Mouse (Mus musculus) liver, postnatal 0 days (tissue): Measurements from ENCODE around the gene Krt2. TPM values are rescaled to one million over a fixed set of nuclear protein-coding genes. Genes with fewer than 3 reads are reported as not detected.

Experiments
- ATAC-seq: fragments of 200-750 bp; cut with Nextera tagmentation; 2 replicates; pipeline ENCODE4 v1.8.0; 2017; ENCODE audit warnings: mild to moderate bottlenecking, moderate library complexity
- DNase-seq: peaks from one replicate; pipeline ENCODE4 v3.0.0-alpha.2; 2016
- H3K27ac ChIP-seq: fragments of 300-500 bp; sonication (generic); 2 replicates; pipeline ENCODE4 v1.5.1; 2014; ENCODE audit warnings: antibody characterized with exemption, moderate library complexity, mild to moderate bottlenecking, low read depth
- H3K27me3 ChIP-seq: fragments of 300-500 bp; sonication (generic); 2 replicates; pipeline ENCODE4 v1.6.1; 2014; ENCODE audit warnings: low read length, control low read depth, mixed read lengths; ENCODE audit not compliant: insufficient read depth
- H3K36me3 ChIP-seq: fragments of 300-500 bp; sonication (generic); replicated peaks from 2 replicates; pipeline ENCODE4 v1.6.1; 2014; ENCODE audit warnings: mild to moderate bottlenecking, control low read depth, low read length, moderate library complexity, mixed read lengths; ENCODE audit not compliant: insufficient read depth
- H3K4me1 ChIP-seq: fragments of 300-500 bp; sonication (generic); 2 replicates; pipeline ENCODE4 v1.6.1; 2014; ENCODE audit warnings: antibody characterized with exemption, mild to moderate bottlenecking, control low read depth; ENCODE audit not compliant: insufficient read depth
- H3K4me2 ChIP-seq: fragments of 300-500 bp; sonication (generic); 2 replicates; pipeline ENCODE4 v1.6.1; 2014; ENCODE audit warnings: low read depth, mild to moderate bottlenecking, low read length, moderate library complexity, mixed read lengths
- H3K4me3 ChIP-seq: fragments of 300-500 bp; sonication (generic); 2 replicates; pipeline ENCODE4 v1.5.1; 2014; ENCODE audit warnings: low read depth, low read length
- H3K9ac ChIP-seq: fragments of 300-500 bp; sonication (generic); replicated peaks from 2 replicates; pipeline ENCODE4 v1.6.1; 2014; ENCODE audit warnings: mild to moderate bottlenecking, moderate library complexity
- H3K9me3 ChIP-seq: fragments of 300-500 bp; sonication (generic); 2 replicates; pipeline ENCODE4 v1.6.1; 2016; ENCODE audit warnings: mild to moderate bottlenecking, control low read depth, low read length, mixed read lengths
- CTCF ChIP-seq: sonication (generic); IDR thresholded peaks from 2 replicates; pipeline ENCODE4 v1.5.1; 2016; ENCODE audit warnings: antibody characterized with exemption, low read depth
- EP300 ChIP-seq: IDR thresholded peaks from 2 replicates; pipeline ENCODE4 v1.6.1; 2016; ENCODE audit warnings: antibody characterized with exemption, low read depth, mild to moderate bottlenecking
- WGBS: fragments of 180-500 bp; shearing (Covaris S2); extraction: QIAGEN DNeasy Blood & Tissue Kit; methylation state at CpG from one replicate; pipeline ENCODE4 v1.1.7; 2014; ENCODE audit not compliant: insufficient replicate concordance; 5-methylcytosine and 5-hydroxymethylcytosine counted together
- polyA plus RNA-seq: library from polyadenylated mRNA; unstranded; fragments of >200 nt; fragmentation: Nextera tagmentation; extraction: Ambion mirVana; gene quantifications from 2 replicates; pipeline ENCODE4 v1.2.1, GENCODE M21; 2015

Krt2 gene
- polyA plus RNA-seq, 1 experiment from 2014 or later: not detected

DNA sequence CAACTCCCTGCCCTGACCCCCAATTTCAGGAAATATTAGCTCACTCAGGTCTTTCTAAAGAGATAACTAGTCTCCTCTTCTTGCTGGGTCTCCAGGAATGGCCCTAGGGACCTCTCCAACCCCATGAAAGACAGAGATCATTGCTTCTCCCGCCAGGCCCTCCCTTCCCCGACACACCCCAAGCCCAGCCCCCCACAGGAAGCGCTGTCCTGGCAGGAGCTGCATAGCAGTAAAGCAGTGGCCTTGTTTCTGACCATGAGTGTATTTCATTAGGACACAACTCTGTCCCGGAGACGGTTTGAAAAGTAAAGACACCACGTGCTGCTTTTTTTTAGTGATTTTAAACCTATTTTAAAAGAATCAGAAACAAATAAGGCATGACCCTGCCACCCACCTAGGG lies 15.2 kb upstream of the Krt2 start:
- H3K4me1 ChIP-seq: no peaks in the 10 kb centered on the region
- no peak for ATAC-seq
- no peak overlapping the region for H3K27ac ChIP-seq
- H3K4me2 ChIP-seq: no peak overlapping the region
- no peak overlapping the region for H3K4me3 ChIP-seq
- H3K36me3 ChIP-seq: no peaks in the 10 kb centered on the region
- H3K9me3 ChIP-seq: no peaks in the 10 kb centered on the region
- 38% methylated on average over 6 of the region's 6 CpGs for WGBS
- H3K27me3 ChIP-seq: no peaks in the 10 kb centered on the region
- H3K9ac ChIP-seq: no peak overlapping the region
- DNase-seq: no peak
- no peak for TF ChIP-seq CTCF

- no peaks in the 10 kb centered on the region for H3K36me3 ChIP-seq
- no peak overlapping the region for H3K4me2 ChIP-seq
- ATAC-seq: no peak
- H3K9me3 ChIP-seq: no peaks in the 10 kb centered on the region
- H3K4me3 ChIP-seq: no peak overlapping the region
- H3K9ac ChIP-seq: no peak overlapping the region
- no peak overlapping the region for H3K27ac ChIP-seq
- H3K4me1 ChIP-seq: no peaks in the 10 kb centered on the region
- H3K27me3 ChIP-seq: no peaks in the 10 kb centered on the region
- 57% methylated on average over 5 of the region's 5 CpGs for WGBS
- no peak for DNase-seq
- TF ChIP-seq EP300: no peak
These were observed 11.5 kb upstream of the Krt2 start for GRCm38 (mm10) chr15:101829441-101829840.

GRCm38 (mm10) chr15:101821786-101822185 lies 3.8 kb upstream of the Krt2 start:
- 21% methylated on average over 3 of the region's 3 CpGs for WGBS
- no peak for TF ChIP-seq EP300
- TF ChIP-seq CTCF: no peak
- H3K4me3 ChIP-seq: no peak overlapping the region
- DNase-seq (no peak), ATAC-seq (no peak)
- no peak overlapping the region for H3K4me2 ChIP-seq
- no peaks in the 10 kb centered on the region for H3K4me1 ChIP-seq
- H3K9me3 ChIP-seq: no peaks in the 10 kb centered on the region
- H3K27me3 ChIP-seq: no peaks in the 10 kb centered on the region
- H3K36me3 ChIP-seq: no peaks in the 10 kb centered on the region
- H3K9ac ChIP-seq: no peak overlapping the region
- H3K27ac ChIP-seq: no peak overlapping the region

- ATAC-seq: no peak
- 70% methylated on average over 11 of the region's 11 CpGs for WGBS
These were observed 14.7 kb downstream of the Krt2 start for GRCm38 (mm10) chr15:101803052-101803822.

GRCm38 (mm10) chr15:101802296-101802835 lies 15.6 kb downstream of the Krt2 start, which contains the start of gene Krt73:
Gene Krt73, minus strand, starts transcription at chr15:101802346.
- ATAC-seq (no peak), DNase-seq (no peak)
- no peak within 1 kb of the TSS for H3K27ac ChIP-seq
- TF ChIP-seq CTCF (no peak), EP300 (no peak)
- H3K27me3 ChIP-seq: no peaks in the 10 kb centered on the region
- no peak within 1 kb of the TSS for H3K4me2 ChIP-seq
- H3K9ac ChIP-seq: no peak within 1 kb of the TSS
- no peak within 1 kb of the TSS for H3K4me3 ChIP-seq
- H3K36me3 ChIP-seq: no peaks in the 10 kb centered on the region
- no peaks in the 10 kb centered on the region for H3K9me3 ChIP-seq
- 71% methylated on average over 6 of the region's 6 CpGs for WGBS
- H3K4me1 ChIP-seq: no peaks in the 10 kb centered on the region

More at GRCm38 (mm10) chr15:101803052-101803822, 14.7 kb downstream of the Krt2 start:
- no peaks in the 10 kb centered on the region for H3K9me3 ChIP-seq
- no peak for TF ChIP-seq CTCF
- no peak for TF ChIP-seq EP300
- no peak overlapping the region for H3K4me2 ChIP-seq
- H3K27ac ChIP-seq: no peak overlapping the region
- no peak overlapping the region for H3K9ac ChIP-seq
- DNase-seq: no peak
- no peaks in the 10 kb centered on the region for H3K27me3 ChIP-seq
- no peaks in the 10 kb centered on the region for H3K36me3 ChIP-seq
- H3K4me1 ChIP-seq: no peaks in the 10 kb centered on the region
- H3K4me3 ChIP-seq: no peak overlapping the region

GRCm38 (mm10) chr15:101790867-101791266 lies 27.1 kb downstream of the Krt2 start:
- TF ChIP-seq EP300: no peak
- TF ChIP-seq CTCF: no peak
- DNase-seq (no peak), ATAC-seq (no peak)
- Histone ChIP-seq H3K4me2 (no peak overlapping the region), H3K27ac (no peak overlapping the region), H3K4me1 (no peaks in the 10 kb centered on the region), H3K4me3 (no peak overlapping the region), H3K9ac (no peak overlapping the region), H3K36me3 (no peaks in the 10 kb centered on the region), H3K9me3 (no peaks in the 10 kb centered on the region), H3K27me3 (no peaks in the 10 kb centered on the region)
- 20% methylated on average over 3 of the region's 3 CpGs for WGBS
